ENCODE assay signal across 10 mouse cellular contexts in genomic region chr8:121130522-121130921, GRCm38 (mm10). TPM values are rescaled to one million over a fixed set of nuclear protein-coding genes. Genes with fewer than 3 reads are reported as not detected.
DNase-seq lines count a peak whose midpoint lies in the region; ATAC-seq and TF ChIP-seq lines count a peak whose summit lies in the region.
"Had no signal": no experiment of that assay in that cellular context is flagged by ENCODE, and none has a peak within 500 bp of the region (broad histone marks: within the 10 kb centered on the region; RNA-seq: fewer than 3 reads in every experiment).

No protein-coding gene starts in this region.

- no peak overlapping the region for H3K27ac ChIP-seq in liver, adult 2 months (replicated peaks; ENCODE audit: insufficient read depth, low read depth, low read length)
- no peak overlapping the region for H3K27ac ChIP-seq in midbrain, postnatal 0 days (ENCODE audit: low read depth, low read length)
- H3K27ac ChIP-seq: midbrain, embryonic 12.5 days had no signal

- H3K4me1 ChIP-seq in liver, adult 2 months (ENCODE audit: control insufficient read depth, insufficient read depth, low read length) = no peaks in the 10 kb centered on the region
- no peaks in the 10 kb centered on the region for H3K4me1 ChIP-seq in midbrain, postnatal 0 days (ENCODE audit: insufficient read depth, low read length)

- H3K9ac ChIP-seq in liver, adult 2 months (ENCODE audit: low read depth, low read length) = no peak overlapping the region
- H3K9ac ChIP-seq in midbrain, postnatal 0 days (replicated peaks; ENCODE audit: low read length, poor library complexity, severe bottlenecking) = no peak overlapping the region
- H3K9ac ChIP-seq: midbrain, embryonic 12.5 days had no signal

- TF ChIP-seq CTCF in liver, adult 2 months (IDR thresholded peaks at IDR 0.05; ENCODE audit: low read depth, low read length) = peak; percentile 48
- TF ChIP-seq CTCF in midbrain, postnatal 0 days (IDR thresholded peaks at IDR 0.05) = peak; percentile 65

- peaks cover 19% of the 10 kb centered on the region for H3K27me3 ChIP-seq in liver, adult 2 months (ENCODE audit: control insufficient read depth, insufficient read depth, low read length)
- peaks cover 62% of the 10 kb centered on the region for H3K27me3 ChIP-seq in midbrain, postnatal 0 days (ENCODE audit: insufficient read depth, low read length)

- no peaks in the 10 kb centered on the region for H3K79me2 ChIP-seq in liver, adult 2 months (ENCODE audit: control insufficient read depth, insufficient read depth, low read length)

- 34% methylated on average over 5 of the region's 5 CpGs for WGBS in liver, adult 2 months
- 41% methylated on average over 5 of the region's 5 CpGs for WGBS in midbrain, postnatal 0 days

- peak; percentile 26 for DNase-seq in adrenal gland, postnatal 10 days
- no peak for DNase-seq in adrenal gland, postnatal 4 days (ENCODE audit: low spot score in 2 of 2)
- DNase-seq in liver, adult 2 months (ENCODE audit: extremely low read depth, low read depth, low spot score) = no peak
- no peak for DNase-seq in liver
- DNase-seq in embryo, embryonic 11 days = peak; percentile 72
- DNase-seq in midbrain, postnatal 0 days (ENCODE audit: low spot score) = peak; percentile 39
- DNase-seq in adrenal gland, postnatal 36 days = no peak
- no peak for DNase-seq in urinary bladder, postnatal 14 days (ENCODE audit: low spot score)

- ATAC-seq in midbrain, postnatal 0 days (ENCODE audit: low FRiP score) = no peak

- H3K9me3 ChIP-seq in midbrain, postnatal 0 days (ENCODE audit: low read length) = no peaks in the 10 kb centered on the region
- H3K9me3 ChIP-seq: midbrain, embryonic 12.5 days had no signal

- no peak for TF ChIP-seq POLR2A in liver, adult 2 months (IDR thresholded peaks at IDR 0.05; ENCODE audit: extremely low read depth, insufficient read depth, low read length)

- H3K36me3 ChIP-seq in liver, adult 2 months (ENCODE audit: control insufficient read depth, insufficient read depth, low read length) = no peaks in the 10 kb centered on the region
- H3K36me3 ChIP-seq in midbrain, postnatal 0 days (ENCODE audit: insufficient read depth, low read length) = no peaks in the 10 kb centered on the region
- H3K36me3 ChIP-seq: midbrain, embryonic 12.5 days had no signal

- no peak overlapping the region for H3K4me2 ChIP-seq in midbrain, postnatal 0 days (ENCODE audit: low read depth, low read length, poor library complexity, severe bottlenecking)
- H3K4me2 ChIP-seq: midbrain, embryonic 12.5 days had no signal

- no peak overlapping the region for H3K4me3 ChIP-seq in liver, adult 2 months (ENCODE audit: insufficient read depth, low read depth, low read length)
- H3K4me3 ChIP-seq in midbrain, postnatal 0 days (ENCODE audit: low read depth, low read length) = no peak overlapping the region
- H3K4me3 ChIP-seq: midbrain, embryonic 12.5 days had no signal

RNA-seq across cellular contexts. Expression of gene Foxl1, which starts 2.8 kb away (rescaled TPM):
- under 1 TPM; 0.24 to 0.42 TPM for total RNA-seq in adrenal gland, postnatal 10 days (2021)
- 1 to 10 TPM; 1.2 to 1.8 TPM for total RNA-seq in adrenal gland, postnatal 4 days (2021)
- not detected in 2 replicates for total RNA-seq in liver, adult 2 months (2014; rRNA removed)
- not detected in 2 replicates for polyA plus RNA-seq in liver, adult 2 months (2012; rRNA removed)
- 0.09 and 0.22 TPM in 2 replicates for total RNA-seq in midbrain, postnatal 0 days (2014; rRNA removed)
- 0.12 and 0.20 TPM in 2 replicates for polyA plus RNA-seq in midbrain, postnatal 0 days (2015; fragmentation: Nextera tagmentation; extraction: Ambion mirVana)
- total RNA-seq in adrenal gland, postnatal 36 days (2021) = under 1 TPM; 0.16 to 0.40 TPM
- polyA plus RNA-seq: spleen, adult 2 months had no signal

RNA-seq across cellular contexts. Expression of gene Foxc2, which starts 14.6 kb away (rescaled TPM):
- 1 to 10 TPM; 4.1 to 6.1 TPM for total RNA-seq in adrenal gland, postnatal 10 days (2021)
- total RNA-seq in adrenal gland, postnatal 4 days (2021) = 10 to 100 TPM in 1 of 2 experiments, 1 to 10 TPM in 1; 9.8 to 15.2 TPM
- 0.07 TPM in 1 of 2 replicates, not detected in the other for total RNA-seq in liver, adult 2 months (2014; rRNA removed)
- 0.06 and 0.07 TPM in 2 replicates for polyA plus RNA-seq in liver, adult 2 months (2012; rRNA removed)
- total RNA-seq in midbrain, postnatal 0 days (2014; rRNA removed) = 7.6 and 10.9 TPM in 2 replicates
- polyA plus RNA-seq in midbrain, postnatal 0 days (2015; fragmentation: Nextera tagmentation; extraction: Ambion mirVana) = 2.6 and 2.8 TPM in 2 replicates
- 1 to 10 TPM; 4.9 to 8.3 TPM for total RNA-seq in adrenal gland, postnatal 36 days (2021)

RNA-seq across cellular contexts. Expression of gene Mthfsd, which starts 22.3 kb away (rescaled TPM):
- total RNA-seq in adrenal gland, postnatal 10 days (2021) = 10 to 100 TPM; 30.4 to 32.2 TPM
- 10 to 100 TPM; 39.2 to 42.7 TPM for total RNA-seq in adrenal gland, postnatal 4 days (2021)
- 23.6 and 29.5 TPM in 2 replicates for total RNA-seq in liver, adult 2 months (2014; rRNA removed)
- 22.7 and 29.8 TPM in 2 replicates for polyA plus RNA-seq in liver, adult 2 months (2012; rRNA removed)
- 53.4 and 67.1 TPM in 2 replicates for total RNA-seq in midbrain, postnatal 0 days (2014; rRNA removed)
- 34.6 and 37.2 TPM in 2 replicates for polyA plus RNA-seq in midbrain, postnatal 0 days (2015; fragmentation: Nextera tagmentation; extraction: Ambion mirVana)
- total RNA-seq in adrenal gland, postnatal 36 days (2021) = 10 to 100 TPM; 29.5 to 30.6 TPM

RNA-seq across cellular contexts. Expression of gene Foxf1, which starts 46.3 kb away (rescaled TPM):
- 1 to 10 TPM; 1.4 to 1.7 TPM for total RNA-seq in adrenal gland, postnatal 10 days (2021)
- total RNA-seq in adrenal gland, postnatal 4 days (2021) = 1 to 10 TPM; 1.1 TPM
- total RNA-seq in liver, adult 2 months (2014; rRNA removed) = 1.3 and 1.4 TPM in 2 replicates
- polyA plus RNA-seq in liver, adult 2 months (2012; rRNA removed) = 3.1 and 3.4 TPM in 2 replicates
- total RNA-seq in midbrain, postnatal 0 days (2014; rRNA removed) = 0.71 and 3.5 TPM in 2 replicates
- 1.5 and 1.6 TPM in 2 replicates for polyA plus RNA-seq in midbrain, postnatal 0 days (2015; fragmentation: Nextera tagmentation; extraction: Ambion mirVana)
- total RNA-seq in adrenal gland, postnatal 36 days (2021) = 1 to 10 TPM in 1 of 2 experiments, under 1 TPM in 1; 0.40 to 1.8 TPM

Comparison
In these comparisons a context has a peak if more than half of its experiments do, and no peak if none do; other contexts are left out.
1. DNase-seq: peak in adrenal gland, postnatal 10 days (single experiment), embryo, embryonic 11 days (single experiment) and midbrain, postnatal 0 days (single experiment); none in adrenal gland, postnatal 4 days (0 of 2), liver, adult 2 months (single experiment), liver (single experiment), adrenal gland, postnatal 36 days (0 of 2) and urinary bladder, postnatal 14 days (single experiment).